Mouse (Mus musculus): ENCODE data around the gene Fbxl2. TPM values are rescaled to one million over a fixed set of nuclear protein-coding genes. Genes with fewer than 3 reads are reported as not detected.

Fbxl2 gene
- polyA plus RNA-seq, 1 experiment from 2014 or later: 3.7 TPM

Other genes starting within 250 kb of the Fbxl2 start
- gene Ubp1, start 115.3 kb downstream of the Fbxl2 start, polyA plus RNA-seq (2014; fragmentation: Nextera tagmentation; extraction: Ambion mirVana): 42.1 and 44.6 TPM in 2 replicates
- gene Susd5, start 10.9 kb upstream of the Fbxl2 start, polyA plus RNA-seq (2014; fragmentation: Nextera tagmentation; extraction: Ambion mirVana): 0.71 and 0.80 TPM in 2 replicates